Mouse (Mus musculus) gastrocnemius, postnatal 36 days (tissue): ENCODE measurements around the gene Camk2g. TPM values are rescaled to one million over a fixed set of nuclear protein-coding genes. Genes with fewer than 3 reads are reported as not detected.

Source experiments
- microRNA-seq, 2 experiments: library from miRNA; unstranded; fragments of <30 nt; microRNA quantifications; one replicate each; pipeline ENCODE4 v1.2.0; 2021
- total RNA-seq, 2 experiments: library from RNA; stranded (reverse); gene quantifications; 2 replicates each; pipeline ENCODE4 v1.2.3; 2021

Gene Camk2g
- total RNA-seq, 2 experiments from 2014 or later, result 170 to 172 TPM

Small RNAs within 50 kb of the gene (microRNA-seq; reads per million reads assigned to microRNA genes)
- 0.36 to 0.74 reads per million in 2 experiments for gene Mir6946

Other genes with a start within 250 kb of the Camk2g start
- gene Ppp3cb, start 247.5 kb downstream of the Camk2g start, total RNA-seq, result 100 to 1,000 TPM; 158 to 159 TPM
- gene Usp54, start 153.0 kb downstream of the Camk2g start, total RNA-seq, result 1 to 10 TPM; 5.2 to 6.8 TPM
- gene Myoz1, start 137.5 kb downstream of the Camk2g start, total RNA-seq, result 1,000 to 10,000 TPM; 3,097 to 3,157 TPM
- gene Synpo2l, start 125.7 kb downstream of the Camk2g start, total RNA-seq, result 100 to 1,000 TPM; 158 to 184 TPM
- gene Sec24c, start 119.8 kb downstream of the Camk2g start, total RNA-seq, result 10 to 100 TPM; 71.5 to 73.6 TPM
- gene Fut11, start 99.1 kb downstream of the Camk2g start, total RNA-seq, result 1 to 10 TPM; 2.5 to 2.7 TPM
- gene Chchd1, start 91.1 kb downstream of the Camk2g start, total RNA-seq, result 100 to 1,000 TPM in 1 of 2 experiments, 10 to 100 TPM in 1; 99.9 to 110 TPM
- gene Zswim8, start 86.5 kb downstream of the Camk2g start, total RNA-seq, result 10 to 100 TPM; 28.5 to 30.6 TPM
- gene Ndst2, start 59.5 kb downstream of the Camk2g start, total RNA-seq, result 1 to 10 TPM; 4.9 to 7.3 TPM
- 10 to 100 TPM; 23.9 to 25.3 TPM for gene Plau, start 42.6 kb upstream of the Camk2g start, total RNA-seq
- 10 to 100 TPM; 70.9 to 91.6 TPM for gene Vcl, start 135.3 kb upstream of the Camk2g start, total RNA-seq